Mouse (Mus musculus) liver, adult 2 months (tissue): Measurements from ENCODE around the gene Atp1a2.

ENCODE experiments used
- CTCF ChIP-seq: fragments of 200-500 bp; IDR thresholded peaks from 2 replicates; pipeline ENCODE4 v1.5.1; 2011; ENCODE audit warnings: low read depth, low read length, control low read depth
- POLR2A ChIP-seq: fragments of 200-500 bp; IDR thresholded peaks from 2 replicates; pipeline ENCODE4 v1.6.1; 2011; ENCODE audit warnings: low read length, control low read depth; ENCODE audit not compliant: insufficient read depth; ENCODE audit errors: extremely low read depth

GRCm38 (mm10) chr1:172318424-172319035, 20.7 kb upstream of the Atp1a2 start:
- no peak for TF ChIP-seq CTCF
- no peak for TF ChIP-seq POLR2A
